Mouse (Mus musculus) CH12.LX (cell line): Measurements from ENCODE around the gene Clstn1.

Experiments used
- CTCF ChIP-seq, 2 experiments: IDR thresholded peaks in 1 of 2; conservative IDR thresholded peaks in 1 of 2; 2 replicates each; pipeline ENCODE4 v1.5.1; 2011 to 2012; ENCODE audit warnings: low read depth in 2 of 2, low read length in 2 of 2, improper control_type of control experiment in 1 of 2, inconsistent platforms in 1 of 2, mild to moderate bottlenecking in 1 of 2, moderate library complexity in 1 of 2
- HCFC1 ChIP-seq: IDR thresholded peaks from 2 replicates; pipeline ENCODE4 v1.6.1; 2012; ENCODE audit warnings: low read depth, mild to moderate bottlenecking, inconsistent platforms, low read length, improper control_type of control experiment
- RCOR1 ChIP-seq: conservative IDR thresholded peaks from 2 replicates; pipeline ENCODE4 v1.6.1; 2012; ENCODE audit warnings: low read depth, mild to moderate bottlenecking, inconsistent platforms, low read length, improper control_type of control experiment
- ZC3H11A ChIP-seq: IDR thresholded peaks from 2 replicates; pipeline ENCODE4 v1.6.1; 2012; ENCODE audit warnings: low read depth, mild to moderate bottlenecking, inconsistent platforms, low read length, improper control_type of control experiment
- ZNF384 ChIP-seq: IDR thresholded peaks from 2 replicates; pipeline ENCODE4 v1.6.1; 2012; ENCODE audit warnings: low read depth, low read length, improper control_type of control experiment, inconsistent platforms

GRCm38 (mm10) chr4:149679056-149679770 lies 92.9 kb downstream of the Clstn1 start:
- TF ChIP-seq RCOR1 (no peak), ZC3H11A (no peak), HCFC1 (no peak), ZNF384 (no peak), CTCF (conservative IDR thresholded peaks at IDR 0.05 in 1 of 2, IDR thresholded peaks at IDR 0.05 in 1 of 2; ENCODE audit: low read depth in 2 of 2, low read length in 2 of 2) (no peak)
